Mouse (Mus musculus) E14TG2a.4 (cell line): ENCODE data around the gene Gnai3.

Source experiments
- CTCF ChIP-seq: conservative IDR thresholded peaks from 2 replicates; pipeline ENCODE4 v1.5.1; 2014; ENCODE audit warnings: low read length
- POU5F1 ChIP-seq: IDR thresholded peaks from 2 replicates; pipeline ENCODE4 v1.6.1; 2014; ENCODE audit warnings: low read length, borderline replicate concordance

DNA sequence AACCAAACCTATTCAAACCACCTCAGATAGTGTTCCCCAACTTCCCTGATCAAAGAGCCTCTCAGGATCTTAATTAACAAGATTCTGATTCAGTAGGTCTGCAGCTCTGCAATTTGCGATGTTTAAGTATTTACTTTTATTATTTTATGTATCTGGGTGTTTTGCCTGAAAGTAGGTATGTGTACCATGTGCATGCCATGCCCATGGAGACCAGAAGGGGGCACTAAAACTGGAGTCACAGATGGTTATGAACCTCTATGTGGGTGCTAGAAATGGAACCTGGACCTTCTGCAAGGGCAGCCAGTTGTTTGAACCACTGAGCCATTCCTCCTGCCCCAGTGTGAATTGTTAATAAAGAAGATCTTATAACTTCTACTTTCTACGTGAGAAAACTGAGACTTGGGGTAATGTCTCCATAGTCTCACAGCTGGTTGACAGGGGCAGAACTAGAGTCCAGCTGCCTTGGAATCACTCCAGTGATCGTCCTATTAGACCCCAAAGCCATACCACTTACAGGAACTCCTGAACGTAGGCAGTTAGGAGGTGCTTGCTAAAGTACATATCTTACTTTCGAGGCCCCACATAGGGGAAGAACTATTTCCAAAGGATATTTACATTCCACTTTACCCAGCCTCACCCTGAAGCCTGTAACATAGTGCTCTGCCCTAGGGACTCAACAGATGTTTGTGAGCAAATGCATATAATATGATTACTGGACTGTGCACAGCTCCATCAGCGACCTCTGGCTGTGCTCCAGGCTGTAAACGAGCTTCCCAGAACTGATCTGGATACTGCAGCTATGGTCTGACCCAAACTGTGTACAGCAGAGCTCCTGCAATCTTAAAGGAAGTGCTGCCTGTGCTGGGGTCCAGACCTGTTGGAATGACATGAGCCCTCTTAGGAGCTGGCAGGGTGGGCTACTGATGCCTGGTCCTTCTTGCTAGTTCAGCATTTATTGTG, 33.1 kb upstream of the Gnai3 start:
- peak; percentile 59 for TF ChIP-seq CTCF
- TF ChIP-seq POU5F1: no peak
